In the genomic region with DNA sequence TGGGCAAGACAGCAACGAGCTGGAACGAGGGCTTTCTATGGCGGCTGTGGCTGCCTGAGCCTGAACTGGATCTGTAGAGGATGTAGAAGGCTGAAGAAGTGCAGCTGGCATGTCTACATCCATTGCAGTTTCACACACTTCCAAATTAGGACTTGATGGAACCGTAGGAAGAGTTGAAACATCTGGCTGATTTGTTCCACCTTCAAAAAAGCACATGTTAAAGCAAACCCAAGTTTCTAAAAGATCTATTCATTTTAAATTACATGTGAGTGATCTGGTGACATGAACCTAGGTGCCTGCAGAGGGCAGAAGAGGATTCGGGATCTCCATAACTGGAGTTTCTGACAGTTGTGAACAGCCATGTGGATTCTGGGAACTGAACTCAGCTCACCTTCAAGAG, we compare ENCODE assay signal across 8 mouse cellular contexts.
DNase-seq lines count a peak whose midpoint lies in the region; ATAC-seq lines count a peak whose summit lies in the region.

No protein-coding gene starts in this region.

- peak; percentile 4 for DNase-seq in cerebellum, adult 9-11 months
- DNase-seq in ovary, postnatal 14 days (ENCODE audit: low spot score): peak; percentile 17
- DNase-seq in ovary, adult 18-20 months (ENCODE audit: low spot score): no peak
- peak; percentile 3 for DNase-seq in gonadal fat pad, adult 2 months (ENCODE audit: low read depth)
- peak; percentile 48 for DNase-seq in lung, postnatal 10 days
- no peak for DNase-seq in left cerebral cortex, postnatal 10 days (ENCODE audit: extremely low spot score in 1 of 2, low spot score in 2 of 2)
- DNase-seq in left cerebral cortex, postnatal 36 days (ENCODE audit: low spot score in 2 of 2): no peak

- no peak for ATAC-seq in cerebellum, adult (ENCODE audit: insufficient number of reproducible peaks, low FRiP score, low TSS enrichment)

- intact Hi-C loops in left cerebral cortex, postnatal 10 days (cut with DNase I): no loop called here
- intact Hi-C loops in left cerebral cortex, postnatal 36 days (cut with DNase I): no loop called here

Comparison
In these comparisons a context has a peak if more than half of its experiments do, and no peak if none do; other contexts are left out.
1. DNase-seq: peak in cerebellum, adult 9-11 months (single experiment), ovary, postnatal 14 days (single experiment), gonadal fat pad, adult 2 months (single experiment) and lung, postnatal 10 days (single experiment); none in ovary, adult 18-20 months (single experiment), left cerebral cortex, postnatal 10 days (0 of 2) and left cerebral cortex, postnatal 36 days (0 of 2).